Mouse (Mus musculus): ENCODE data around the gene Gpr1.

Gene Gpr1

DNA sequence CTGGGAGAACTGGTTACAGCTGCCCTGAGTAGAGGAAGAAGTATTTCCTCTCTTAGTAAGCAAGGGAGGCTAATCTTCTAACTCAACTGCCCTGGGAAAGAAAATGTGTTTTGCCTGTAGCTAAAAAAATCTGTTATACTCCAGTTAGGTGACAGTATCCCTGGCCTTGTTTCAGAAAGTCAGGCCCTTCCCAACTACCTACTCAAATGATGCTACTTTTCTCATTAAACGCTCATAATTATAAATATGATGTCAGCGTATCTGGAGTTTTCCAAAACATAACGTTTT is at the start of gene Gpr1:
Gene Gpr1, minus strand, starts transcription at position 273 of the 288 bp plus-strand sequence.
- no peak for DNase-seq (ENCODE audit: extremely low spot score)

DNA sequence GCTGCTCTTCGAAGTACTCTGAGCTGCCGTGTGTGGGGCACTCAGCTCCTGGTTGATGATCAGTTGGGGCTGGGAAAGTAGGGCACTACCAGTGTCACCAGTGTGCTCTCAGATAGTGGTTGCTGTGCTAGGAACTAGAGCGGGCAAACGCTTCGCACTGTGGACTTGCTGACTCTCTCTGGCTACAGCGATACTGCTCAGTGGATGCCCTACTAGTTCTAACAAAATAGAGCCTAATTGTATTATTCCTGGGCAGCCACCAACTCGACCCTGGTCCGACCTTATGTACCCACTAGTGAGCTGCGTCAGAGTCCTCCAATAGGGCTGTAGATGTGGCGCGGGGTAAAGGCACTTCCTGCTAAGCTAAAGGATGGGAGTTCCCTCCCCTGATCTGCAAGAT is 49.3 kb upstream of the Gpr1 start:
- peak; percentile 24 for DNase-seq (ENCODE audit: extremely low spot score)

DNA sequence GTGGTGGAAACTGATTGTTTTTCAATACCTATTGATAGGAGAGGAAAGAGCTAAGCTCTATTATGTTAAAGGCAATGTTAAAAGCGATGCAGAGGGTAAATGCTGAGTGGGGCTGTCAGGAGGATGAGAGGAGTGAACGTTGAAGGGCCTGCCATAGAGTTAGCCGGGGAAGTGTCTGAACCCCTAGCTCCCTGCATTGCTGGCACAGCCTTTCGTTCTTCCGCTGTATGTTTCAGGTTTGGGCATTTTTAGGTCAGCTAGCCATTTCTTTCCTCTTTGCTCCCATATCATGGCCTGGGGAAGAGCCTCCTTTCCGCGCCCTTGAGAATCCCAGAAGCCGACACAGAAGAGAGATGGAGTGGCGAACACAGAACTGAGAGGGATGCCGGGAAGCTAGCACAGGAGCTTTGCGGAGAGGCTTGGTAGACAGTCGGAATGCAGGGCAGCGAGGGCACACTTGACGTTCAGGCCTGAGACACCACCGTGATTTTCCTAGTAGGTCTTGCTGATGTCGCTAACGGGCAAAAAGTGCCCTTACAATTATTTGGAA is 46.8 kb upstream of the Gpr1 start:
- DNase-seq (ENCODE audit: extremely low spot score) = peak; percentile 43

DNA sequence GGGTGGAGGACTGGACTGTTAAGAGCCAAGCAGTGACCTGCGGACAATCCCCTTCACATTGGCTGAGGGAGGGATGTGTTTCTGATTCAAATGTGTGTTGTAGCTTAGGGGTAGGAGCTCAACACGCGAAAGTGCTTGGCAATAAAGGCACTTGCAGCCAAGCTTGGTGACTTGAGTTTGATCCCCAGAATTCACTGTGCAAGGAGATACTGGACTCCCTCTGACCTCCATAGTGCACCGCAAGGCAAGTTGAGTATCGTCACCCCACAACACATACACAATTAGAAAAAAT is 46.3 kb upstream of the Gpr1 start:
- peak; percentile 45 for DNase-seq (ENCODE audit: extremely low spot score)

DNA sequence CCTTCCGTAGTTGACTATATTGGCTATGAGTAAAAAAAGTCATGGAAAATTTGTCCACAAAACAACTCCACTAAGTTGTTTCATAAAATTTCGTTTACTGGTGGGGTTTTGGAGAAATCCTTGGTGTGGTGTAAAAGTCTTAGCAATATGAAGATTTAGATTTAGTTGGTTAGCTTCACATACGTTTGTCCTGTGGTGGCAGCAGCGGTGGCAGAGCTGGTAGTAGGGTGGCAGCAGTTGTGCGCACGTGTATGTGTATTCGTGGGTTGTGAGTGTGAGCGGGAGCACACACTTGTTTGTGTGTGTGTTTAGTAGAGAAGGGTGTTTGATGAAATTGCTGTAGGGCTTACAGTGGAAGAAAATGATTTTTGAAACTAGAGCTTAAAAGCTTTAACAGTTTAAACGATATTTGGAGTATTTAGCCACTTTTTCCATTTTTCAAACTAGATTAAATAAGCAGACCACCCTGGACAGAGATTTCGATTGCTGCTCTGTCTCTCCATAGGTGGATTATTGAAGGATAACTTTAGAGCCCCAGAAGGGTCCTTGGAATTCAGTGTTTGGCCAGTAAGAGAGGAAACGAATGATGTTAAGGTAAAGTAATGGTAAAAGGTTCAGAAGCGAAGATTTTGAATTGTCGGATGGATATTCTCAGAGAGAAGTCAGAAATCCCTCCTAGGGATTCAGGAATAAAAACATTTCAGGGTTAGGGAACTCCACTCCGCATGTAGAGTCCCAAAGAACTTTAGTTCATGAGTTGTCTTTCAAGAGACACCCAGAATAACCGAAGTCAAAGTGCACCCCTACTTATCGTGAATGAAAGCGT is 45.8 kb upstream of the Gpr1 start:
- peak; percentile 31 for DNase-seq (ENCODE audit: extremely low spot score)

DNA sequence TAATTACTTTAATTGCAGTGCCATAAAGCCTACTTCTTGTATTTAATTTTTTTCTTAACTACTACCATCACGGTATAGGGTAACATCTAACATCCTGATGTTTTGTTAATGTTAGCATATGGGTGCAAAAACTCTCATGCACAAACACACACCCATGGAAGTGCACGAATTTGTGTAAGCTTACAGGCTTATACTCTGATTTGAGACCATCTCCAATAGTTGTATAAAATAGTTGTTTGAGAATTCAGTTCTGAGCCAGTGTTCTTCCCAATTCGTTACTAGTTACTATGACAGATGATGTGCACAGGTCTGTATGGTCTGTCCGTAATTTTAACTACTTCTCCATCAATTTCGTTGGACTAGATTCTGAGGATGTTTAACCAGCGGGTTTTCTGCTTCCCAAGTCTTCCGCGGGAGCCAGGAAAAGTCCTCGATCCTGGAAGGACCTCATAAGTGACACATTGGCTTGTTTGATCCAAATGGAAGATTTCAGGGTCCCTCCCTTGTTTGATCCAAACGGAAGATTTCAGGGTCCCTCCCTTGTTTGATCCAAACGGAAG is 45.0 kb upstream of the Gpr1 start:
- peak; percentile 15 for DNase-seq (ENCODE audit: extremely low spot score)

DNA sequence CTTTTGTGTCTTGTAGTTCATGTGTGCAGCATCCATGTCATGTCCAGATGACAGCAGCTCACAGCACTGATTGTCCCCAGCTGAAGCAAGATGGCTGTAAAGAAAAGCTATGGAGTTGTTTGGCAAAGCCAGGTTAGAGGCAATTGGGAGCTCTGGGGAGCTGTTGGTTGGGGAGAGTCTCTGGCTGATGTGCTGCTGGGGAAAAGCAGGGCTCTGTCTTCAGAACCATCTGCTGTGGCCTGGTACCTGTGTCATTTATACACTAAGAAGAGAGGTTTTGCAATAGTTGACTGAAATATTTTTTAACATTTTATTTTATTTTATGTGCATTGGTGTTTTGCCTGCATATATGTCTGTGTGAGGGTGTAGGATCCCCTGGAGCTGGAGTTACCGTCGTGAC is 44.2 kb upstream of the Gpr1 start:
- peak; percentile 18 for DNase-seq (ENCODE audit: extremely low spot score)

DNA sequence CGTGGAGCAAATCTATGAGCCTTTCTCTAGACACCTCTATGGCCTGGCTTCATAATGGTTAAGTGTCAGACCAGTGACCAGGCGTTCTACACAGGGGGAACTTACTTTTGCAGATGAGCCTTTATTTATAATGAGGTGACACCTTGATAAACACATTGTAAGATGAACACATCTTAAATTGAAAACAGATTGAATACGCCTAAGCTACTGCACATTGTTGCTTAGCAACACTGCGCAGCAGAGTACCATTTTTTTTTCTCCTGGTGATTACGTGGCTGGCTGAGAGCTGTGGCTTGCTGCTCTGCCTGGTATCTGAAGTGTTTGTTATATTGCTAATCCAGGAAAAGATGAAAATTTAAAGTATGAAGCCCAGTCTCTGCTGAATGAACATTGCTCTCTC is 41.7 kb upstream of the Gpr1 start:
- no peak for DNase-seq (ENCODE audit: extremely low spot score)

DNA sequence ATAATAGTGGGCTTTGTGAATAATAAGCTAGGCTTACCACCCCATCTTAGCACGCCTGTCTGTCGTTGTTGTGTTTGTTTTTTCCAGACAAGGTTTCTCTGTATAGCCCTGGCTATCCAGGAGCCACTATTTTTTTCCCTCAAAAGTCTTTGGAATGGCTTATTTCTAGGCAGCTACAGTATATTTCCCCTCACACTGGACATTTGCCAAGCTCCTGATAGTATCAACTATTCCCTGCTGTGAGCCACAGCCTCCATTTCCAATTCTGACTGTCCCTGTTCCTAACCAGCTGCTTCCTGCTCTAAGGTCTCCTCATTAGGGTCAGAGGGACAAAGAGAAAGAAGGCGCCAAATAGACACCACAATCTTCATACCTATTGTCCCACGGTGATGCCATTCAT is 40.8 kb upstream of the Gpr1 start:
- no peak for DNase-seq (ENCODE audit: extremely low spot score)

DNA sequence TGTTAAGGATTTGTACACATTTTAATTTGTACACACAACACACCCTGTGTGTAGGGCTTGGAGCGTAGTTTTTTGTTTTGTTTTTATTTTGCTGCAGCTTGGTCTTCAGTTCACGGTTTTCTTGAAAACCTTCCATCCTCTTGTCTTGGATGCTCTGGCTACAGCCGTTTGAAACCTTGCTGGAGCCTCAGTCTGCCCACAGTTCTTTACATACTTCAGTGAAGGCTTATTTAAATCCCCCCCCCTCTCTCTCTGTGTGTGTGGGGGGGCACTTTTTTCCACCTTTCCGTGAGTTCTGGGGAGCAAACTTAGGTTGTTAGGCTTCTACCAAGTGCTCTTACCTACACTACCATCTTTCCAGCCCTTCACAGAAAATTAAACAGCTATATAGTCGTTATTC is 38.9 kb upstream of the Gpr1 start:
- DNase-seq (ENCODE audit: extremely low spot score) = no peak

DNA sequence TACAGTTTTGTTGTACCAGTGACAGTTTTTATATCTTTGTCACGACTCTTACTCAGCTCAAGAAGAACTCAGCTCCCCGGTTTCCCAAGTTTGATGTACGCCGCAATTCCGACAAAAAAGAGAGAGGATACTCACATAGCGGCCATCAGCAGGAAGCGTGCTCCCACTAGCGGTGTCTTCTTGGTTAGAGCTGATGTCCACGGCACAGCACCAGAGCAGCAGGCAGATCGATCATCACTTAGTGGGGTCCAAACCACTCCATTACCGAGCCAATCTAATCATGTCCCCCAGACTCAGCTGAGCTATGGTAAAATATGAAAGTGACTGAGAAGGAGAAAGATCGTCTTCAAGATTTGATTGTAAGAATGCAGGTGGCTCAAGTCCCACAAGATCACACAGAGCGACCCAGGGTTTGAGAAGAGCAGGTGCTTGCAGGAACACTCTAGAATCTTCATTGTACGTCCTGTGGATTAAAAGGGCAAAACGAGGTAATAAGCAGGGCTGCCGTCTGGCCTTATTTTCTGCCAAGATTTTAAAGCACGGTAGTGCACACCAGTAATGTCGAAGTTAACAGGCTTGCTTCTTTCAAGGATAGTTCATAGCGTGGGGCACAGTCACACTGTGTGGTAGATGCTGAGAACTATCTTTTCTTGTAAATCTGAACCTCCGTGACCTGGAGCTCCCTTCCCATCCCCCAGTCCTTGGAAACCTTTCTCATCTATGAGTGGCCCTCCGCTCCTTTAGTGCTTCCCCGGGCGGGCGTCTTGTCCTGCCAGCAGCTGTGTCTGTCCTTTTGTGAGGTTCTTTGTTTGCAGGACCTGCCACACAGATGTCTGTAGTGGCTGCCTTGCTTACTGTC is 38.2 kb upstream of the Gpr1 start:
- DNase-seq (ENCODE audit: extremely low spot score) = peak; percentile 65

DNA sequence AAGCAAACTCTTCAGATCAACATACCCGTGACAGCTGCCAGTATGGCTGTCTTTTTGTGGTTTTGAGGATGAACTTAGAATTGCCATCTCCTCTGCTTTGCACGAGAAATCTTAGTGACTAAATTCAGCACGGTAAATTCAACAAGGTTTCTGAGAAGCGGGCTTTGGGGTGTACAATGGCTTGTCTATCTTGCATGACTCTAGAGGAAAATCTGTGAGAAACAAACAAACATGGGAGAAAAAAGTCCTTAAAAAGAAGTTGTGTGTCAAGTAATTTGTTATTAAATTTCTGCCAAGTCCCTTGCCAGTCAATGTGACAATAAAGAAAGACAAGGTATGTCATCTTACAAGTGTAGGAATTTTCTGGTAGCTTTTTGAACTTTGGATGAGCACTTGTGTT is 34.9 kb upstream of the Gpr1 start:
- peak; percentile 28 for DNase-seq (ENCODE audit: extremely low spot score)

DNA sequence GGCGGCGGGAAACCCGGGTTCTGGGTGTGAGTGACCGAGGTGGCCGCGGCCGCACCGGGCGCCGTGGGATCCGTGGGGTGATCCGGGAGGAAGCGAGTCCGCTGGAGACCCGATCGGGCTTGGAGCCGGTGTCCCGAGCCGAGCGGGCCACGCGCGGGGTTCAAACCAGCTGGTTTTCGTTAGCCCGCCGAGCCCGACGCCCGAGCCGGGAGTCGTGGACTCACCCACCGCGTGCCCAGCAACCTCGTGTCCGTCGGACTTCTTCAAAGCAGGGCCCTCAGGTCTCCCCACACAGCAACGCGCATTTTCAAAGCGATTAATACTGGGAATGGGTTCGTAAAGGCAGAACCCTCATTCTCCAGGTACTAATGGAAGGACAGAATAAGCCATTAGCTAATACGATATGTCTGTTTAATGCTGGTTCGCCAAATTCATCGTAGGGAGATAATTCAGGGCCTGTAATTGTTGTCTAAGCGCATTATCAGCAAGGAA is 34.1 kb upstream of the Gpr1 start:
- peak; percentile 61 for DNase-seq (ENCODE audit: extremely low spot score)

DNA sequence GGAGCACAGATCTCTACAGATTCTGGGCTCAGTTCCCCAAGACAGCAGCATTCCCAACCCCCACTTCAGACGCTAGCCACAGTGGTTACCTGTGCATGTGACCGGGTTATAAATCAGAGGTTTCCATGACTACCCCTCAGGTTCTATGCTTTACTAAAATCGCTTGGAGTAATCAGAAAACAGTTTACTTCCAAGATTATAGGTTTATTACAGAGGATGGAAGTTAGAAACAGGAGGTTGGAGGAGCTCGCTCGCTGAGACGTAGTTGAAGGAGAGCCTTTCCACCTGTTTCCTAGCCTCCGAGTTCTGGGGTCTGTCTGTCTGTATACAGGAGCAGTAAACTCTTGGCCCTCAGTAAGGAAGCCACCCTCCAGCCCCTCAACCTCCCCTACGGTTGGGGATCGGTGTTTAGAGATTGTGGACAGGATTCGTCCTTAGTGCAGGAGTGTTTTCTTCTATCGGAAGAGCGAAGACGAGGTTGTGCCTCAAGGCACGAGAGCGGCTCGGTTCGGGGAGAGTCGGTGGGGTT is 33.6 kb upstream of the Gpr1 start:
- peak; percentile 64 for DNase-seq (ENCODE audit: extremely low spot score)

DNA sequence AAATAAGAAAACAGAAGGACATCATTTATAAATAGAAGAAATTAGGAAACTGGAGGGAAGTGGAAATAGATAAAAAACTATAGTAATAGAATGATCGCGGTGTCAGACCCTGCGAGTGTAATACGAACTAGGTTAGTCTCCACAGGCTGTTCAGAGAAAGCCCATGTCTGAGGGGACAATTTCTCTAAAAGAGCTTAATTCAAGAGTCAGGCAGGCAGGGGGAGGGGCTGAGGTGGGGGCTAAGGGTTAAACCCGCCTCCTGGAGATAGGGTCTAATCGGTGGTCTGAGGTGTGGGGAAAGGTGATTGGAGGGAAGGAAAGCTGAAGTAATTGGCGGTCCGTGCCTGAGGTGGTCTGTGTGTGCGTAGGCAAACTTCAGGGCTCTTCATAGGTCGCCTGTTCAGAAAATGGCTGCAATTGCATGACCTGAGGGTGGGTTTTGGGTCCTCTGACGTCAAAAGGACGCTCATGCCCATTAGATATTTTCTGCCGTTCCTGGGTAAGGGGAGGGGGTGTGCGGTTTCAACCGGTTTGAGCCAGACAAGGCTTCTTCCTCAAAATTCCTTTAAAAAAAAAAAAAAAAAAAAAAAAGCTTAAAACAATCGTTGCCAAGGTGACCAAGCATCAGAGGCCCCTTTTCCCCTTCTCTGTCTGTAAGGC is 32.6 kb upstream of the Gpr1 start:
- DNase-seq (ENCODE audit: extremely low spot score) = peak; percentile 83

DNA sequence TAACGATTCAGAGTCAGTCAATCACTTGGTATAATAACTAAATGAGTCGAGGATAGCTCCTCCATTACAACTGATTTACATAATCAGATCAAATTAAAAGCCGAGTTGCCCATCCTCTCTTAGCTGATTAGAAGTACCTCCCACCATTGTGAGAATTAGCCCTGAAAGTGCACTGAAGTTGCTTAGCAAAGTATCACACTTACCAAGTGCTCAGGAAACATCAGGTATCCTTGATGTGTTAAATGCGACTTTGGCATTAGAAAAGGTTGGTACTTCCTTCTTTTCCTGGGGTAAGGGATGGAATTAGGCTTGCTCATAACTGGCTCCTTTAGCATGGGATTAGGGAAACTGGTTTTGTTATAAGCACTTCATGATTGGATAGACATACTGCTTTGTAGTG is 29.5 kb upstream of the Gpr1 start:
- no peak for DNase-seq (ENCODE audit: extremely low spot score)

DNA sequence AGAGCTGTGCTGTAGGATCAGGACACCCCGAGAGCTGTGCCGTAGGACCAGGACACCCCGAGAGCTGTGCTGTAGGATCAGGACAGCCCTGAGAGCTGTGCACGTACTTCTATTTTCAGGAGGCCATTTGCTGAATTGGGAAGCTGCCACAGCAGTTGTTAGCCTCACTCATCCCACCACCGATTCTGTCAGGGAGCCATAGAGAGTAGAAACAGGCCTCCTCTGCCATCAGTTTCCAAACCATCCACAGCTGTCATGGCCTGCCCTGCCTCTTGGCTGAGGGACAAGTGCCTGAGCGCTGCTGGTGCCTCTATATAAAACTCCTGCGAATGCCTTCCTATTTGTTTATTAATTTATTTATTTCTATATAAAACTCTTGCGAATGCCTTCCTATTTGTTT is 25.4 kb upstream of the Gpr1 start:
- DNase-seq (ENCODE audit: extremely low spot score) = no peak

DNA sequence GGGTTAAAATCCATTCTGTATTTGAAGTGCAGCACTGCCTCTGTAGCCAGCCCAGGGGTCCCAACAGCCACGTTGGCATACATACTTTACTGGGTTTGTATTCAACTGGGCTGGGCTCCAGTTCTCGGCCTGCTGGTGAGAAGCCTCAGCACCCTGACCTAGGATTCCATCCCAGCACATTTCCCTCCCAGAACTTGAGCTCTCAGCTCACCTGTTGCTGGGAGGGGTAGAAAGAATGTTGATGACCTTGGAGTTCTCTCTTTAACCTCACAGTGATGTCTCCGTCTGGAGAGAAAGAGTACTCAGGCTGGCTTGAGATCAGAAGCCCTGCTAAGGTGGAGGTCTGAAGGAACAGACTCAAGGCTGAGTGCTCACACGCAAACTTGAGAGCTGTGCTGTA is 25.0 kb upstream of the Gpr1 start:
- no peak for DNase-seq (ENCODE audit: extremely low spot score)

DNA sequence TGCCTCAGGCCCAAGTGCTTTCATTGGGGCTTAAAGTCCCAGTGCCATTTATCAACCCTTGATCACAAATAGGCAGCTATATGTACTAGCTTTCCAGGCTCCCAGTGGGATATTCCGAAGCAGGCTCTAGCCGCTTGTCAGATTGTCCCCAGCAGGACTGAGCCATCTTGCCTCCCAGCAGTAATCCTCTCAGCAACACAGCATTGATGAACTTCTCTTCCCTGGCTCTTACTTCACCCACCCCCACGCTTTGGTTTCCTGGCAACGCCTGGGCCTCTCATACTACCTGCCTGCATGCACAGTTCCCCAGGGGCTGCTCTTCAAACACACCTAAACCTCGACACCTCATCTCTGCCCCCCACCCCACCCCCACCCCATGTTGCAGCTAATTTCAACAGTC is 23.0 kb upstream of the Gpr1 start:
- no peak for DNase-seq (ENCODE audit: extremely low spot score)

DNA sequence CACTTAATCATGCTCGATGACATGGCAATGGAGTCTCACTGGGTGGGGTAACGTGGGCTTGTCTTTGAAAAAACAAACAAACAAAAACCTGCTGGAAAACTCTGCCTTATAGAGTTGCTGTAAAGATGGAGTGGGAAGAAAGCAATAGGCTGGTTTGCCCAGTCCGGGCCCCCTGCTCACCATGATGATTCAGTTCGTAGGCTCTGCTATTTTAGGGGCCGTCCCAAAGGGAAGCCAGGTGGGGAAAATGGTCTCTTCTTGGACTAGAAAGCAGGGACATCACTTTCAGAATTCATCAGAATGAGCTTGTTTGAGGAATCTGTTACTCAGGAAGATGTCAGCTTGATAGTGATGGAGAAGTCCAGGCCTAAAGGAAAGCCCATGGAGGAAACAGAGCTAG is 12.9 kb upstream of the Gpr1 start:
- DNase-seq (ENCODE audit: extremely low spot score) = no peak

DNA sequence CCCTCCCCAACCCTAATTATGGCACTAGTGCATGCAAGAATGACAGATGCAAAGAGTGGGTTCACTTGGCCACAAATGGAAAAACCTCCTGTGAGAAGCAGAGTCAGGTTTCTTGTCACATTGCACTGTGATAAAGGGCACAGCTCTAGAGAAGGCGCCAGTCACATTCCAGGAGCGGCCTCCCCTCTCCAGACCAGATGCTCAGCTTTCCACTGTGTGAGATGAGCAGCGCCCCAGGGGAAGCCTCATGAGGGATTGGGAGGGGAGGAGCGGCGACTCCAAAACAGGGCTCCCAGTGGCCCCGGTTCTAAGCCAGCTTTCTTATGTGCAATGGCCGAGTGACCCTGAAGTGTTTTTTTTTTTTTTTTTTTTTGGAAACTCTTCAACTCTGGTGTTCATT is 11.5 kb upstream of the Gpr1 start:
- peak; percentile 59 for DNase-seq (ENCODE audit: extremely low spot score)

DNA sequence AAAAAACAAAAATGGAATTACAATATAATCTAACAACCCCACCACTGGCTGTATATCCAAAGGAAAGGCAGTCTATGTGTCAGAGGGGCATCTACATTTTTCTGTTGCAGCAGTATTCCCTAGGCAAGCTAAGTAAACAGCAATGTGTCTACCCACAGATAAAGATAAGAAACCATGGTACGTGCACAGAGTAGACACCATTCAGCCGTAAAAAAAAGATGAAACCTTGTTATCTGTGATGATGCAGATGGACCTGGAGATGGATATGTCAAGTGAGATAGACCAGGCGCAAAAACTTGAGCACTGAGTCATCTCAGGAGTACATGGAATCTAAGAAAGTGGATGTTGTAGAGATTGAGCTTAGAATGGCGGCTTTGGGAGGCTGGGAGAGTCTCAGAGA is 10.7 kb upstream of the Gpr1 start:
- no peak for DNase-seq (ENCODE audit: extremely low spot score)
